Mouse (Mus musculus): ENCODE results near the gene Plce1.

- no peak for TF ChIP-seq CTCF (IDR thresholded peaks at IDR 0.05; ENCODE audit: extremely low read depth, insufficient read depth, low read length)
- TF ChIP-seq POLR2A (IDR thresholded peaks at IDR 0.05; ENCODE audit: extremely low read depth, insufficient read depth, low read length), result no peak
Observed at GRCm38 (mm10) chr19:38432021-38432420, 48.9 kb upstream of the Plce1 start.

Measured in cortical plate, adult 2 months (tissue).